Mouse (Mus musculus) yolk sac, embryonic 10.5 days (tissue): ENCODE data around the gene Washc3.

Experiments used
- DNase-seq: peaks from one replicate; pipeline ENCODE4 v3.0.0-alpha.2; 2017; ENCODE audit warnings: low spot score

The Washc3 gene

GRCm38 (mm10) chr10:88255556-88255955, 54.7 kb downstream of the Washc3 start:
- DNase-seq, result no peak

GRCm38 (mm10) chr10:88260309-88260708, 59.4 kb downstream of the Washc3 start:
- no peak for DNase-seq

GRCm38 (mm10) chr10:88261186-88261585, 60.3 kb downstream of the Washc3 start:
- DNase-seq, result no peak

- DNase-seq, result no peak
Measured at GRCm38 (mm10) chr10:88263383-88263782, 62.5 kb downstream of the Washc3 start.

GRCm38 (mm10) chr10:88274045-88274444, 73.2 kb downstream of the Washc3 start:
- DNase-seq, result no peak

GRCm38 (mm10) chr10:88281699-88282098, 80.8 kb downstream of the Washc3 start:
- DNase-seq, result no peak

- no peak for DNase-seq
Measured at GRCm38 (mm10) chr10:88284343-88284990, 83.6 kb downstream of the Washc3 start.

GRCm38 (mm10) chr10:88287261-88287660, 86.4 kb downstream of the Washc3 start:
- DNase-seq, result no peak

GRCm38 (mm10) chr10:88288061-88288460, 87.2 kb downstream of the Washc3 start:
- DNase-seq, result no peak

GRCm38 (mm10) chr10:88295091-88295490, 94.2 kb downstream of the Washc3 start:
- no peak for DNase-seq
